Mouse (Mus musculus) heart, postnatal 0 days (tissue): Measurements from ENCODE around the gene Lrrc45.

ENCODE experiments used
- CTCF ChIP-seq: IDR thresholded peaks from 2 replicates; pipeline ENCODE4 v1.5.1; 2016; ENCODE audit warnings: antibody characterized with exemption, control low read depth, low read depth
- EP300 ChIP-seq: IDR thresholded peaks from 2 replicates; pipeline ENCODE4 v1.6.1; 2016; ENCODE audit warnings: antibody characterized with exemption, low read depth

GRCm38 (mm10) chr11:120761811-120762671, 48.3 kb downstream of the Lrrc45 start:
- no peak for TF ChIP-seq EP300
- TF ChIP-seq CTCF, result no peak
